Mouse (Mus musculus) spleen, adult 2 months (tissue): ENCODE data around the gene Nop14. TPM values are rescaled to one million over a fixed set of nuclear protein-coding genes. Genes with fewer than 3 reads are reported as not detected.

Experiments
- DNase-seq, 2 experiments: peaks; one replicate each; pipeline versions ENCODE4 v3.0.0 to v3.0.0-alpha.2; 2012 to 2021; ENCODE audit warnings: low spot score in 2 of 2, low read depth in 1 of 2
- H3K27ac ChIP-seq: fragments of 200-500 bp; 2 replicates; pipeline ENCODE4 v1.5.1; 2012; ENCODE audit warnings: low read length, inconsistent platforms; ENCODE audit not compliant: insufficient read depth
- H3K27me3 ChIP-seq: fragments of 200-500 bp; 2 replicates; pipeline ENCODE4 v1.6.1; 2012; ENCODE audit warnings: mild to moderate bottlenecking, moderate library complexity, low read length, inconsistent platforms; ENCODE audit not compliant: control insufficient read depth, insufficient read depth
- H3K36me3 ChIP-seq: fragments of 200-500 bp; 2 replicates; pipeline ENCODE4 v1.6.1; 2012; ENCODE audit warnings: mild to moderate bottlenecking, low read length, inconsistent platforms; ENCODE audit not compliant: control insufficient read depth, insufficient read depth
- H3K4me1 ChIP-seq: fragments of 200-500 bp; 2 replicates; pipeline ENCODE4 v1.6.1; 2011; ENCODE audit warnings: inconsistent platforms; ENCODE audit not compliant: control insufficient read depth, insufficient read depth, insufficient read length
- H3K4me3 ChIP-seq: fragments of 200-500 bp; 2 replicates; pipeline ENCODE4 v1.5.1; 2011; ENCODE audit warnings: mild to moderate bottlenecking, inconsistent platforms; ENCODE audit not compliant: insufficient read depth, insufficient read length; ENCODE audit errors: extremely low read depth
- CTCF ChIP-seq: fragments of 200-500 bp; IDR thresholded peaks from 2 replicates; pipeline ENCODE4 v1.5.1; 2011; ENCODE audit warnings: mild to moderate bottlenecking, inconsistent platforms; ENCODE audit not compliant: insufficient read depth, insufficient read length, insufficient replicate concordance; ENCODE audit errors: extremely low read depth
- POLR2A ChIP-seq: fragments of 200-500 bp; IDR thresholded peaks from 2 replicates; pipeline ENCODE4 v1.6.1; 2011; ENCODE audit warnings: low read depth, low read length, inconsistent platforms
- WGBS: fragments of 180-500 bp; shearing (Covaris S2); methylation state at CpG from one replicate; pipeline ENCODE4 v1.1.7; 2018; 5-methylcytosine and 5-hydroxymethylcytosine counted together
- polyA plus RNA-seq: library from polyadenylated mRNA; depleted of rRNA; stranded (reverse); fragments of >200 nt; gene quantifications from 2 replicates; pipeline ENCODE4 v1.2.3, GENCODE M21; 2012

The Nop14 gene
- polyA plus RNA-seq, 1 experiment, result 10.8 TPM

- Histone ChIP-seq H3K4me3 (no peak overlapping the region), H3K27me3 (no peaks in the 10 kb centered on the region), H3K4me1 (no peaks in the 10 kb centered on the region), H3K27ac (no peak overlapping the region), H3K36me3 (peaks cover 26% of the 10 kb centered on the region)
- 69% methylated on average over 5 of the region's 5 CpGs for WGBS
- DNase-seq, result peak in 1 of 2 experiments; percentile 37
- TF ChIP-seq POLR2A, result no peak
- peak; percentile 50; the same call in 1 of the 2 replicates for TF ChIP-seq CTCF
Measured at GRCm38 (mm10) chr5:34642932-34643331, 17.0 kb downstream of the Nop14 start.

- Histone ChIP-seq H3K27me3 (no peaks in the 10 kb centered on the region), H3K36me3 (peaks cover 23% of the 10 kb centered on the region), H3K4me1 (0 out of 2 replicates have a peak, but pooled peaks cover 4% of the 10 kb centered on the region), H3K27ac (no peak overlapping the region), H3K4me3 (no peak overlapping the region)
- 84% methylated on average over 3 of the region's 3 CpGs for WGBS
- no peak for DNase-seq
- TF ChIP-seq CTCF (no peak), POLR2A (no peak)
Measured at GRCm38 (mm10) chr5:34641991-34642390, 18.0 kb downstream of the Nop14 start.

GRCm38 (mm10) chr5:34637591-34638156 lies 22.3 kb downstream of the Nop14 start:
- H3K36me3 ChIP-seq, result peaks cover 9% of the 10 kb centered on the region

GRCm38 (mm10) chr5:34636481-34637287 lies 23.3 kb downstream of the Nop14 start, which contains the start of gene Mfsd10:
TSS of gene Mfsd10 (minus strand) at chr5:34637212.
- H3K4me1 ChIP-seq, result peaks cover 26% of the 10 kb centered on the region
- DNase-seq, result peak; percentile 39 to 74
- H3K36me3 ChIP-seq, result peaks cover 12% of the 10 kb centered on the region
- no peaks in the 10 kb centered on the region for H3K27me3 ChIP-seq
- H3K4me3 ChIP-seq, result peak within 1 kb of the TSS; percentile 61
- TF ChIP-seq POLR2A, result peak; percentile 23; the same call in 1 of the 2 replicates
- peak; percentile 53; the same call in 1 of the 2 replicates for TF ChIP-seq CTCF
- under 1% methylated on average over 48 of the region's 48 CpGs for WGBS
- H3K27ac ChIP-seq, result peak within 1 kb of the TSS; percentile 83

More at GRCm38 (mm10) chr5:34637591-34638156, 22.3 kb downstream of the Nop14 start:
- DNase-seq, result no peak
- no peak for TF ChIP-seq CTCF
- TF ChIP-seq POLR2A, result no peak
- H3K27ac ChIP-seq, result no peak overlapping the region
- WGBS, result 75% methylated on average over 7 of the region's 7 CpGs
- H3K4me1 ChIP-seq, result peaks cover 26% of the 10 kb centered on the region
- H3K27me3 ChIP-seq, result no peaks in the 10 kb centered on the region
- no peak overlapping the region for H3K4me3 ChIP-seq

GRCm38 (mm10) chr5:34635665-34636192 lies 24.2 kb downstream of the Nop14 start:
- WGBS, result 76% methylated on average over 10 of the region's 10 CpGs
- TF ChIP-seq POLR2A (no peak), CTCF (no peak)
- H3K36me3 ChIP-seq, result peaks cover 16% of the 10 kb centered on the region
- H3K27ac ChIP-seq, result peak overlapping the region; percentile 83
- peaks cover 26% of the 10 kb centered on the region for H3K4me1 ChIP-seq
- DNase-seq, result no peak
- no peak overlapping the region for H3K4me3 ChIP-seq
- no peaks in the 10 kb centered on the region for H3K27me3 ChIP-seq

GRCm38 (mm10) chr5:34634746-34635400 lies 25.1 kb downstream of the Nop14 start:
- H3K27ac ChIP-seq, result peak overlapping the region; percentile 83
- no peaks in the 10 kb centered on the region for H3K27me3 ChIP-seq
- H3K4me1 ChIP-seq, result peaks cover 26% of the 10 kb centered on the region
- peak in 1 of 2 experiments; percentile 31 for DNase-seq
- no peak overlapping the region for H3K4me3 ChIP-seq
- no peak for TF ChIP-seq CTCF
- peaks cover 20% of the 10 kb centered on the region for H3K36me3 ChIP-seq
- 42% methylated on average over 13 of the region's 13 CpGs for WGBS
